Mouse (Mus musculus): Measurements from ENCODE around the gene Tubd1.

DNA sequence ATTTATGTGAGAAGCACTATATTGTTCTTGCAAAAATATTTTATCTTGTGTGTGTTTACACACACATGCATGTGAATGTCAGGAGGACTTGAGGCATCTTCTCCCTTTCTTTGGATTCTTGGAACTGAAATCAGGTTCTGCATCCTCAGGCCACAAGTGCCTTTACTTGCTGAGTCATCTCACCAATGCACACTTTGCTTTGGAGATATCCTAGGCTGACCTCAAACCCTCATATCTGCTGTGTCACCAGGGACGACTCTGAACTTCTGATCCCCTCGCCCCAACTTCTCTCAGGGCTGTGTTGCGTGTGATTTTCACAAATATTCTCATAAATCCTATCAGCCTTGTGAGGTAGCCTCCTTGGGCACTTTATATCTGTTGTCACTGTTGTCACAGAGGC, 65.4 kb downstream of the Tubd1 start:
- no peak for TF ChIP-seq POLR2A (IDR thresholded peaks at IDR 0.05; ENCODE audit: insufficient read length, low read depth)
- no peak for TF ChIP-seq TCF12 (IDR thresholded peaks at IDR 0.05; ENCODE audit: insufficient read depth, poor library complexity, severe bottlenecking)
- no peak for TF ChIP-seq MAX (IDR thresholded peaks at IDR 0.05; ENCODE audit: low read depth)
